Mouse (Mus musculus) large intestine, adult 2 months (tissue): Measurements from ENCODE around the gene Ctnna2. TPM values are rescaled to one million over a fixed set of nuclear protein-coding genes. Genes with fewer than 3 reads are reported as not detected.

ENCODE experiments used
- DNase-seq: peaks from one replicate; pipeline ENCODE4 v3.0.0-alpha.2; 2012; ENCODE audit warnings: low read depth, low spot score
- WGBS: fragments of 180-500 bp; shearing (Covaris S2); methylation state at CpG from one replicate; pipeline ENCODE4 v1.1.7; 2018; 5-methylcytosine and 5-hydroxymethylcytosine counted together
- polyA plus RNA-seq: library from polyadenylated mRNA; depleted of rRNA; stranded (reverse); fragments of >200 nt; gene quantifications from 2 replicates; pipeline ENCODE4 v1.2.3, GENCODE M21; 2012

Gene Ctnna2
- polyA plus RNA-seq, 1 experiment = 0.24 TPM

DNA sequence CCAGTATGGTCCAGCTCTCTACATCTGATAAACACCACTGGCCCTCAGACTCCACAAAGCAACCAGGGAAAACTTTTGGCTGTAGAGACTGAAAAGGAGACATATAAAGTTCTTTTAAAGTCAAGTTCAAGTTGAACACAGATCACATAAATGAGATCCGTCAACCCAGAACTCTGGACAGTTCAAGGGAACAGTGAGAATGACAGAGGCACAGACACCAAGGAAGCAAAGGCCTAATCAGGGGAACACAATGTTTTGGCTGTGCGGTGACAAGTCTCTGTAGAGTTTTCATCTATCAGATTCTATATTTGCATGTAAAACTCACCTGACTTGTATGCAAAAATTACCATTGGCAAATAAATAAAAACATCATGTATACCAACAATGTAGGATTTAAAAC is 929.3 kb downstream of the Ctnna2 start:
- no peak for DNase-seq
- 82% methylated on average over 2 of the region's 2 CpGs for WGBS

DNA sequence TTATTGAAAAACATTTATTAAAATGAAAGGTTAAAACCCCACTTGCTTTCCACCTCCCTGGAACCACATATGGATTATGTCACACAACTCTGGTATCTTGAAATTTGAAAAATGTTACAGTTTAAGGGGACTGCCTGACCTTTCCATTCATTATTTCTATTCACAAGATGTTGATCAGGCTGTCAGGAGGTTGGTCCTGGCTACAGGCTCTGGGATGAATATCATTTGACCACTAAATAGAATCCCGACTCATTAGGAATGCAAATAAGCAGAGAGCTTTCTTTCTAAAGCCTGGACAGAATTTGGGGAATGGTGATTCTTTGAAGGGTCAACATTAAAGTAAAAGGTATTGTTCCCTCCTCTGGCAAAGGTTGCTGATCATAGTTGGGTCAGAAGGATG is 931.9 kb downstream of the Ctnna2 start:
- WGBS = 80% methylated on average over 1 of the region's 1 CpGs

DNA sequence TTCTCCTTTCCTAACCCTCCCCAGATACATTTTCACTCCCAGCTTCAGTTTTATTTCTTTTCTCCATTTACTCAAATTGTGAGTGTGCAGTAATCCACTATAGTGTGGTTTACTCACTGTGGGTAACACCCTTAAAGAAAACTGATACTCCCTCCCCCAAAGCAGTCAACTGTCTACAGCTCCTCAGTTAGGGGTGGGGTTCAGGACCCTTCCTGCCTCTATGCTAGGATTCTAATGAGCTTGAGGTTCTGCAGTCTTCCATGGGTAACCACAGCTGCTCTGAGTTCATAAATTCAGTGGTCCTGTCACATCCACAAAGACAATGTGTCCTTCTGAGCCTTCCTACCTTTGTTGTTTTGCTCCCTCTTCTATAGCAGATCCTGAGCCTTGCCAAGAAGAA is 954.4 kb downstream of the Ctnna2 start:
- DNase-seq = no peak

More for the DNA sequence above, 931.9 kb downstream of the Ctnna2 start:
- no peak for DNase-seq

DNA sequence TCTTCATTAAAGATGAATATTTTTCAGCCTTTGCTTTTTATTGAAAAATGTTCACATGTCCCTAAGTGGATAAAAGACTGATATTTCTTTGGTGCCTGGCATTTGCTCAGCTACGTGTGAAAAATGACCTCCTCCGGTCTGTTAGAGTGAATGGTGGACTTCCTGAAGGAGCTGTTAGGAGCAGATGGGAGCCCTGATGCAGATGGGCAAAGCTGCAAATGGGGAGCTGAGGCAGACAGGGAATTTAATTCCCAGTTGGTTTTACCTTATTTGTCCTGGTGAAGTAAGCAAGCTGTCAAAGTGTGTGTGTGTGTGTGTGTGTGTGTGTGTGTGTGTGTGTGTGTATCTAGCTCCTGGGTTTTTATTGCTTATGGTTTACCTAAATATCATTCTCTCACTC is 966.3 kb downstream of the Ctnna2 start:
- no peak for DNase-seq
- WGBS = 80% methylated on average over 2 of the region's 2 CpGs

DNA sequence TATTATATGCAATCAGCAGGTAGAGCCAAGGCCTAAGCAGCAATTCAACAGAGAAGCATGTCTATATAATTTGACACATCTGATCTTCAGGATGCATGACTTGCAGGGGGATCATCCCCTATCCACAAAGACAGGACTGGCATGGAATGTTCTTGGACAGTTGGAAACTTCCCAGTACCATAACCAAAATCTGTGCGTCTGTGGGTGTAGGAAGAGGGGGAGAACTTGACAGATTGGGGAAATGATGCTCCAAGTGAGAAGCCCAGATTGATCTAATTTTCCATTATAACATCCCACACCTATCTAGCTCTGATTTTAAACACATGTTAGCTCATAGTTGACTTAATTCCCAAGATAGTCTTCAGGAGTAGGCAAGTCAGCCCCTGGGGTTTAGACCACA is 968.5 kb downstream of the Ctnna2 start:
- no peak for DNase-seq

DNA sequence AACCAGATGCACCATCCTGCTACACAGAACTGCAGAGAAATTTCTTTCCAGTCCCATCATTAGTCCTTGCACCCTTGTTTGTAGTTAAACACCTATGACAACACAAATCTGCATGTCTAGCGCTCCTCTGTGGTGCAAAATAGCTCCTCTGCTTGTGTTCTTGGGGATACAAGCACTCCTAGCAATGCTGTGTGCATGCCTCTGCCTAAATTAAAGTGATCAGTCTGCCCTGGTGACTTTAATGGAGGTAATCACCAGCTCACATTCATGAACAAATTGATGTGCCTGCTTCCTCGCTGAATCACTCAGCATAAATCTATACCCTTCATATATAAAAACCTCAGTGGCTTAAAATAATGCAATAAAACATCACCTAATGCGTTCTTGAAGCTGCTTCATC is 987.4 kb downstream of the Ctnna2 start:
- 75% methylated on average over 3 of the region's 3 CpGs for WGBS
- no peak for DNase-seq

More for the DNA sequence above, 968.5 kb downstream of the Ctnna2 start:
- 96% methylated on average over 1 of the region's 1 CpGs for WGBS

DNA sequence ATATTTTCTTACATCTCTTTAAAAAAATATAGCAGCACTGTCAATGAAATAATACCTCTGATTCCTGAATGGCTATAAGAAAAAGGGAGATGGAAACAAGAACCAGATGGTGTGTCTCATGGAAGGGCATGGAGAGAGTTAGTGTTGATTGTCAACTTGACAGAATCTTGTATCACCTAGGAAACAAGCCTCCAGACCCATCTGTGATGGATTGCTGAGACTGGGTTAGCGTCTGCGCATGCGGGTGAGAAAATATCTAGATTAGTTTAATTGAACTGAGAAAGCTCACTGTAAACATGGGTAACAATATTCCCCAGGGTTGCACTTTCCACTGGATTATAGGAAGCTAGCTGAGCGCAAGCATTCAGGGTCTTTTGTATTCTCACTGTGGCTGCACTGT is 994.7 kb downstream of the Ctnna2 start:
- WGBS = 83% methylated on average over 4 of the region's 4 CpGs
- DNase-seq = no peak

DNA sequence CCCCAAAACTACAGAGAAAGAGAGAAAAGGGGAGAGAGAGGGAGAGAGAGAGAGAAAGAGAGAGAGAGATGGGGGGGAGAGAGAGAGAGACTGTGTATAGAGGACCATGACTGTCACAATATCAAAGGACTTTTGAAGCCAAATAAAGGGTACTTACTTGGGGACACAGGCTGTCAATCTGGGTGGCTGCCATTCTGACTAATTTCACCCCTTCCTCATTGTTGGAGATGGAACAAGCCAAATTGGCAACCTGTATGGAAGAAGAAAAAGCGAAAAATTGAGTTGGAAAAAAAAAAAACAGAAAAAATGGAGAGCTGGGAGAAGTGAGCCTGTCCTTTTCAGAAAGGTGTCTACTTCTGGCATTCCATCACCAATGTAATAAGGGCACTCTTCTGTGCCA is 997.8 kb downstream of the Ctnna2 start:
- 65% methylated on average over 1 of the region's 1 CpGs for WGBS
- no peak for DNase-seq

DNA sequence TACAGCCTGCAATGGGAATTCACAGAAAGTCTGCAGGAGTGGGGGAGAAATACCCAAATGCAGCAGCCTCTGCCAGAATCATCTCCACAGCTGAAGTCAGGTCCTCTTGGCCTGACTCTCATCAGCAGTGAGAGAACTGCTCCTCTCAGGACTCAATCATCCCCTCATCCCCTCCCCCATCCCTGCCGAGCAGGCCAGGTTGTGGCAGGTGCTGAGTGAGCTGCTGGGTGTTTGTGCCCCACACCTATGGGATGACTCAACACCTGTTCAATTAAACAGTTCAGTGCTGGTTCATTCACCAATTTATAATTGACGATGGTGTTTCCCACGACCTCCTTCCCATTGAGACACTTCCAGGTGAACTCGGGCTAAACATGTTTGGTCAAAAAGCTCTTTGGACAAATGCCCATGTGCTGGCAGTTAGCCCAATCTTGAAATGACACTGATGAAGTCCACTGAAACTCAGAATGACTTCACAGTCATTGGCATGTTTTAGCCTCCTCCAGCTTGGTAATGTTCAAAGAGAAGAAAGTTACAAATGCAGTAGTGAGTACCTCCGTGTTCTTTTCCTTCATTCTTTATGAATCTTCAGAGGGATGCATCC is 1000.1 kb downstream of the Ctnna2 start:
- no peak for DNase-seq
- WGBS = 39% methylated on average over 5 of the region's 5 CpGs

DNA sequence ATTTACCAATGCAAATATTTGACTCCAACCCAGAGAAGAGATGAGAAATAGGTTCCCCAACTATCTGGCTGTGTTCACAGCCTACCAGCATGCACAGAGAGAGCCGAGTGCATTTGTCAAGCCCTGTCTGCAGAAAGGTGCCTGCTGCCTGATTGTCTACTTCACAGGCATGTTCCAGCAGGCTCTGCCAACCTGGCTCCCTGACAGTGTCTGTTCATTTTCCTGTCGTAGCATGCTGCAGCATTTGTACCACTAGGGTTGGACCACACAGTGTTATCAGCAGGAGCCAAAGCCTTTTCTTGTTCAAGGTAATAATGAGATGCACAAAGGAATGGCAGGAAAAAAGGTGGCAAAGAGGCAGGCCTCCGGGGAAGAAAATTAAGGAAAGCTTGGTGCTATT is 1001.7 kb downstream of the Ctnna2 start:
- 11% methylated on average over 3 of the region's 3 CpGs for WGBS
- no peak for DNase-seq

DNA sequence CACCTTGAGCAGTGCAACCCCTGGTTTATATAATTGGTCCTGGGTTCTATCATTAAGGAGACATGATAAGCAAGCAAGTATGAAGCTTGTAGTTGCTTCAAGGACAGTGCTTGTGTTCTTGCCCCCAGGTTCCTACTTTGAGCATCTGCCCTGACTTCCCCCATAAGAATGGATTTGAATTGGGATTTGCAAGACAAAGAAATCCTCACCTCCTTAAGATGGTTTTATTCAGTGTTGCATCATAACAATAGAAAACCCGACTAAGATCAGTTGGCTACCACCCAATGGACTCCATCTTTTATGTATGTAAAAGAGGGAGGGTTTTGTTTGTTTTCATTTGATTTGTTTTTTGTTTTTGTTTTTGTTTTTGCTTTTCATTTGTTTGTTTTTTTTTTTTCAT is 1005.2 kb downstream of the Ctnna2 start:
- no peak for DNase-seq
- 60% methylated on average over 1 of the region's 1 CpGs for WGBS

DNA sequence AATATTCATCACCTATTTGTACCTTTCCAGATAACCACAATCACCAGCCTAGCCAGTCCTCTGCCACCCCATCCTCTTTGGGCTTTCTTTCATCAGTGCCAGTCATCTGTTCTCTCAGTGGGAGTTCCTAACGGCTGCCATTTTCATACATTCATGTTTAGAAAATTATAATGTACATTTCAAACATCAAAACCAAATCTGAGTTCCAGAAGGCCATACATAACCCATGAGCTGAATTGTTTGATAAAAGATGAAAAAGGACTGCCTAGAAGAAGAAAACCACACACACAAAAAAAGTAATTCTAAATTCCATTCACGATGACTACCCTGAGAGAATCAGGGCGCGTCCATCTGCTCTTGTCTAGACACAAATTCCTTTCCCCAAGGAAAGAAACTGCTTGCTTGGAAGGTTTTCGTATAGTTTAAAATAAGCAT is 1014.5 kb downstream of the Ctnna2 start:
- WGBS = 77% methylated on average over 5 of the region's 5 CpGs
- DNase-seq = no peak

DNA sequence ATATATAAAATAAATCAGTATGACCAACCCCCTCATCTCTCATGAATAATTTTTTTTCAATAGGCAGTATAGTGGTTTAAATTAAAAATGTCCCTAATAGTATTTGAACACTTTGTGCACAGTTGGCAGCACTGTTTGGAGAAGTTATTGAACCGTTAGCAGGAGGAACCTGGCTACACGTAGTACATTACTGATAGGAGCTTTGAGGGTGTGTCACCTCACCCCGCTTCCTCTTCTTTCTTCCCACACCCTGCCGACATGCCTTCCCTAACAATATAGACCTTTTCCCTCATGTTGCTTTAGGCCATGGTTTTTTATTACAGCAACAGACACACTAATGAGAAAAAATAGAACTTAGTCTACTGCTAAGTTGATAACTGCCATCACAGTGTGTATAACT is 1071.4 kb downstream of the Ctnna2 start:
- DNase-seq = no peak
- WGBS = 52% methylated on average over 4 of the region's 4 CpGs

DNA sequence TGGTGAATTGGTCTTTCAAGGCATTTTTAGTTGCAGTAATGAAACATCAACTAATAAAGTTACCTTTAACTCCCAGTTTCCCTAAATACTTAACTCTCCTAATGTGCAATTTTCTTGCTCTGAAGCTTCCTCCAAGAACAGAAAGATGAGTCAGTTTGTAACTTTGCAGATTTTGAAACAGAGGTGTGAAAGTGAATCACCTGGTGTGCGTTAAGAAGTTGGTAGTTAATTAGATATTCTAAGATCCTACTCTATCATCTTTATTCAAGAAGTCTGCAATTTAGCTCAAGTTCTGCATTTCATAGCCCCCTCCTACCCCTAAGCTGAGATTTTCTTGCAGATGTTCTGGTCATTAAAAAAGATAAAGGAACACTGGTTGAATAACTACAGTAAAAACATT is 1082.3 kb downstream of the Ctnna2 start:
- WGBS = 75% methylated on average over 1 of the region's 1 CpGs
- DNase-seq = no peak
